Mouse (Mus musculus): ENCODE data around the gene Nt5c2.

- TF ChIP-seq EP300 (IDR thresholded peaks at IDR 0.05) (no peak), CTCF (IDR thresholded peaks at IDR 0.05) (no peak)
Measured at GRCm38 (mm10) chr19:46836085-46836484, 178.9 kb downstream of the Nt5c2 start.

All from lung, postnatal 0 days (tissue).